ENCODE assay signal across 17 mouse cellular contexts in the genomic region with DNA sequence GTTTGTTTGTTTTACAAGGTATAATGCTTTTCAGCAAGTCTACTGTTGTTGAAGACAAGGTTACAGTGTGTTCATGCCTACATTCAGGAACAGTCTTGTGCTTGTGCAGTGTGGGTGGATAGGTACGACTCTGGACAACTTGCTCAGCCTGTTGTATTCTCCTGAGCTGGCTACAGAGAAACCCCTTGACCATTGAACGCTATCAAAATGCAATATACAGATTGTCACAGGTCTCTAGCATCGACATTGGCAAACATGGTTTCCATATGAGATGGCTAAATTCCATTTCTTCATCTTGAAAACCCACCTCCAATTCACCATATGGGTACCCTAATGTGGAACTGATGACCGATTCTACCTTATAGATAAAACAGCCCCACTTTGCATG. TPM values are rescaled to one million over a fixed set of nuclear protein-coding genes. Genes with fewer than 3 reads are reported as not detected.
DNase-seq lines count a peak whose midpoint lies in the region; ATAC-seq and TF ChIP-seq lines count a peak whose summit lies in the region.
"Had no signal": no experiment of that assay in that cellular context is flagged by ENCODE, and none has a peak within 500 bp of the region (broad histone marks: within the 10 kb centered on the region; RNA-seq: fewer than 3 reads in every experiment).

No protein-coding gene starts in this region.

- TF ChIP-seq CTCF in midbrain, postnatal 0 days (IDR thresholded peaks at IDR 0.05), result no peak

- 7% methylated on average over 4 of the region's 4 CpGs for WGBS in forebrain, embryonic 11.5 days
- WGBS in hindbrain, embryonic 14.5 days, result 6% methylated on average over 4 of the region's 4 CpGs
- 21% methylated on average over 4 of the region's 4 CpGs for WGBS in midbrain, postnatal 0 days

- H3K27me3 ChIP-seq in forebrain, embryonic 11.5 days (ENCODE audit: control insufficient read depth, insufficient read depth, low read length), result peaks cover 26% of the 10 kb centered on the region; the same call in 1 of the 2 replicates
- peaks cover 66% of the 10 kb centered on the region for H3K27me3 ChIP-seq in hindbrain, embryonic 14.5 days (ENCODE audit: control insufficient read depth, insufficient read depth, low read length)
- H3K27me3 ChIP-seq in midbrain, postnatal 0 days (ENCODE audit: insufficient read depth, low read length), result peaks cover 56% of the 10 kb centered on the region

- peak overlapping the region; percentile 60; the same call in 1 of the 2 replicates for H3K27ac ChIP-seq in forebrain, embryonic 11.5 days (ENCODE audit: low read depth, low read length)
- peak overlapping the region; percentile 69 for H3K27ac ChIP-seq in hindbrain, embryonic 14.5 days
- no peak overlapping the region for H3K27ac ChIP-seq in midbrain, postnatal 0 days (ENCODE audit: low read depth, low read length)
- H3K27ac ChIP-seq: embryonic facial prominence, embryonic 12.5 days; lung, embryonic 15.5 days had no signal

- no peak overlapping the region for H3K4me3 ChIP-seq in forebrain, embryonic 11.5 days (ENCODE audit: low read depth, low read length)
- no peak overlapping the region for H3K4me3 ChIP-seq in hindbrain, embryonic 14.5 days (replicated peaks; ENCODE audit: low read length)
- no peak overlapping the region for H3K4me3 ChIP-seq in midbrain, postnatal 0 days (ENCODE audit: low read depth, low read length)

- no peaks in the 10 kb centered on the region for H3K9me3 ChIP-seq in forebrain, embryonic 11.5 days (ENCODE audit: control insufficient read depth, low read length)
- H3K9me3 ChIP-seq in hindbrain, embryonic 14.5 days (ENCODE audit: control insufficient read depth, low read length), result no peaks in the 10 kb centered on the region
- H3K9me3 ChIP-seq in midbrain, postnatal 0 days (ENCODE audit: low read length), result no peaks in the 10 kb centered on the region
- H3K9me3 ChIP-seq: embryonic facial prominence, embryonic 12.5 days; lung, embryonic 15.5 days had no signal

- H3K4me1 ChIP-seq in forebrain, embryonic 11.5 days (replicated peaks; ENCODE audit: control insufficient read depth, insufficient read depth, low read length), result peaks cover 5% of the 10 kb centered on the region; the same call in 1 of the 2 replicates
- H3K4me1 ChIP-seq in hindbrain, embryonic 14.5 days (replicated peaks; ENCODE audit: control insufficient read depth, insufficient read depth, low read length), result 0 out of 2 replicates have a peak, but pooled peaks cover 11% of the 10 kb centered on the region
- no peaks in the 10 kb centered on the region; the same call in 1 of the 2 replicates for H3K4me1 ChIP-seq in midbrain, postnatal 0 days (ENCODE audit: insufficient read depth, low read length)

- no peak overlapping the region; the same call in 1 of the 2 replicates for H3K9ac ChIP-seq in forebrain, embryonic 11.5 days (ENCODE audit: low read length)
- H3K9ac ChIP-seq in hindbrain, embryonic 14.5 days, result no peak overlapping the region
- no peak overlapping the region for H3K9ac ChIP-seq in midbrain, postnatal 0 days (replicated peaks; ENCODE audit: low read length, poor library complexity, severe bottlenecking)
- H3K9ac ChIP-seq: embryonic facial prominence, embryonic 12.5 days; lung, embryonic 15.5 days had no signal

- H3K4me2 ChIP-seq in forebrain, embryonic 11.5 days (ENCODE audit: low read depth, low read length, severe bottlenecking), result peak overlapping the region; percentile 54; the same call in 1 of the 2 replicates
- peak overlapping the region; percentile 53 for H3K4me2 ChIP-seq in hindbrain, embryonic 14.5 days (replicated peaks)
- H3K4me2 ChIP-seq in midbrain, postnatal 0 days (ENCODE audit: low read depth, low read length, poor library complexity, severe bottlenecking), result no peak overlapping the region

- ATAC-seq in forebrain, embryonic 11.5 days (replicated peaks; ENCODE audit: low FRiP score), result no peak
- no peak for ATAC-seq in hindbrain, embryonic 14.5 days (ENCODE audit: low FRiP score)
- ATAC-seq in midbrain, postnatal 0 days (ENCODE audit: low FRiP score), result no peak
- no peak for ATAC-seq in megakaryocyte progenitor cell, adult 5-6 weeks (replicated peaks; ENCODE audit: poor library complexity)
- ATAC-seq: Patski had no signal

- no peaks in the 10 kb centered on the region for H3K36me3 ChIP-seq in forebrain, embryonic 11.5 days (ENCODE audit: control insufficient read depth, insufficient read depth, low read length)
- no peaks in the 10 kb centered on the region; the same call in 1 of the 2 replicates for H3K36me3 ChIP-seq in hindbrain, embryonic 14.5 days (replicated peaks; ENCODE audit: control insufficient read depth, insufficient read depth)
- H3K36me3 ChIP-seq in midbrain, postnatal 0 days (ENCODE audit: insufficient read depth, low read length), result no peaks in the 10 kb centered on the region
- H3K36me3 ChIP-seq: embryonic facial prominence, embryonic 12.5 days; lung, embryonic 15.5 days had no signal

- DNase-seq in embryo, embryonic 11 days, result peak; percentile 18
- DNase-seq in forebrain, embryonic 11.5 days (ENCODE audit: low spot score), result no peak
- DNase-seq in hindbrain, embryonic 14.5 days (ENCODE audit: low spot score), result peak; percentile 27
- DNase-seq in midbrain, postnatal 0 days (ENCODE audit: low spot score), result peak; percentile 16
- no peak for DNase-seq in adrenal gland, adult 8-10 months
- no peak for DNase-seq in frontal cortex, postnatal 25 days (ENCODE audit: low spot score in 2 of 2)
- DNase-seq: heart, adult 11 months; heart, postnatal 10 days; thymus, postnatal 36 days had no signal

RNA-seq across cellular contexts. Expression of gene Zic4, which starts 5.9 kb away (rescaled TPM):
- 58.8 and 59.5 TPM in 2 replicates for polyA plus RNA-seq in forebrain, embryonic 11.5 days (2014; fragmentation: Nextera tagmentation; extraction: Ambion mirVana)
- 47.8 and 54.9 TPM in 2 replicates for polyA plus RNA-seq in hindbrain, embryonic 14.5 days (2014; fragmentation: Nextera tagmentation; extraction: Ambion mirVana)
- 54.7 and 73.4 TPM in 2 replicates for total RNA-seq in midbrain, postnatal 0 days (2014; rRNA removed)
- 22.2 and 33.5 TPM in 2 replicates for polyA plus RNA-seq in midbrain, postnatal 0 days (2015; fragmentation: Nextera tagmentation; extraction: Ambion mirVana)
- not detected for total RNA-seq in adrenal gland, adult 8-10 months (2022)
- not detected in 2 replicates for total RNA-seq in megakaryocyte progenitor cell, adult 5-6 weeks (2015)
- not detected in 2 replicates for total RNA-seq in megakaryocyte progenitor cell, adult 5-6 weeks (2017)
- total RNA-seq: heart, postnatal 10 days; liver, adult 2 months; megakaryocyte-erythroid progenitor cell, adult 5-6 weeks had no signal
- polyA plus RNA-seq: intestine, postnatal 0 days; liver, adult 2 months; lung, embryonic 15.5 days; Patski; stomach, embryonic 16.5 days had no signal

RNA-seq across cellular contexts. Expression of gene Zic1, which starts 9.3 kb away (rescaled TPM):
- polyA plus RNA-seq in forebrain, embryonic 11.5 days (2014; fragmentation: Nextera tagmentation; extraction: Ambion mirVana), result 14.7 and 15.7 TPM in 2 replicates
- polyA plus RNA-seq in hindbrain, embryonic 14.5 days (2014; fragmentation: Nextera tagmentation; extraction: Ambion mirVana), result 21.4 and 25.1 TPM in 2 replicates
- 91.8 and 146 TPM in 2 replicates for total RNA-seq in midbrain, postnatal 0 days (2014; rRNA removed)
- 4.1 and 8.2 TPM in 2 replicates for polyA plus RNA-seq in midbrain, postnatal 0 days (2015; fragmentation: Nextera tagmentation; extraction: Ambion mirVana)
- total RNA-seq in adrenal gland, adult 8-10 months (2022), result under 1 TPM in 1 of 4 experiments, not detected in 3; 0.28 TPM
- total RNA-seq in megakaryocyte progenitor cell, adult 5-6 weeks (2015), result not detected in 2 replicates
- total RNA-seq in megakaryocyte progenitor cell, adult 5-6 weeks (2017), result not detected in 2 replicates
- total RNA-seq: liver, adult 2 months; megakaryocyte-erythroid progenitor cell, adult 5-6 weeks had no signal
- polyA plus RNA-seq: intestine, postnatal 0 days; liver, adult 2 months; Patski; stomach, embryonic 16.5 days had no signal

Comparison
In these comparisons a context has a peak if more than half of its experiments do, and no peak if none do; other contexts are left out.
1. DNase-seq: peak in embryo, embryonic 11 days (single experiment), hindbrain, embryonic 14.5 days (single experiment) and midbrain, postnatal 0 days (single experiment); none in forebrain, embryonic 11.5 days (single experiment), adrenal gland, adult 8-10 months (single experiment) and frontal cortex, postnatal 25 days (0 of 2).
2. RNA of gene Zic4, which starts 5.9 kb away (total RNA-seq): 54.7 to 73.4 TPM in midbrain, postnatal 0 days; not detected in adrenal gland, adult 8-10 months and not detected in megakaryocyte progenitor cell, adult 5-6 weeks; every median in the first group is over 10 times any median in the second.
3. RNA of gene Zic1, which starts 9.3 kb away (total RNA-seq): 91.8 to 146 TPM in midbrain, postnatal 0 days; 0.28 TPM in adrenal gland, adult 8-10 months and not detected in megakaryocyte progenitor cell, adult 5-6 weeks; every median in the first group is over 10 times any median in the second.